Mouse (Mus musculus) heart, postnatal 0 days (tissue): ENCODE data around the gene Ppp1r16b. TPM values are rescaled to one million over a fixed set of nuclear protein-coding genes. Genes with fewer than 3 reads are reported as not detected.

Experiments used
- ATAC-seq: fragments of 200-750 bp; cut with Nextera tagmentation; 2 replicates; pipeline ENCODE4 v1.8.0; 2017; ENCODE audit warnings: low read depth, moderate number of reproducible peaks, moderate library complexity; ENCODE audit not compliant: insufficient read depth
- DNase-seq: peaks from one replicate; pipeline ENCODE4 v3.0.0-alpha.2; 2016; ENCODE audit warnings: low spot score
- H3K27ac ChIP-seq: fragments of 300-500 bp; sonication (generic); 2 replicates; pipeline ENCODE4 v1.5.1; 2014; ENCODE audit warnings: low read depth, mild to moderate bottlenecking
- H3K27me3 ChIP-seq: fragments of 300-500 bp; sonication (generic); 2 replicates; pipeline ENCODE4 v1.6.1; 2014; ENCODE audit warnings: low read length, mixed read lengths; ENCODE audit not compliant: control insufficient read depth, insufficient read depth
- H3K36me3 ChIP-seq: fragments of 300-500 bp; sonication (generic); replicated peaks from 2 replicates; pipeline ENCODE4 v1.6.1; 2014; ENCODE audit warnings: low read length, mixed read lengths; ENCODE audit not compliant: control insufficient read depth, insufficient read depth
- H3K4me1 ChIP-seq: fragments of 300-500 bp; sonication (generic); 2 replicates; pipeline ENCODE4 v1.6.1; 2014; ENCODE audit warnings: antibody characterized with exemption; ENCODE audit not compliant: control insufficient read depth, insufficient read depth
- H3K4me2 ChIP-seq: fragments of 300-500 bp; sonication (generic); 2 replicates; pipeline ENCODE4 v1.6.1; 2014; ENCODE audit warnings: low read depth, mild to moderate bottlenecking, low read length, moderate library complexity
- H3K4me3 ChIP-seq: fragments of 300-500 bp; sonication (generic); 2 replicates; pipeline ENCODE4 v1.5.1; 2014; ENCODE audit warnings: low read depth, low read length
- H3K9ac ChIP-seq: fragments of 300-500 bp; sonication (generic); replicated peaks from 2 replicates; pipeline ENCODE4 v1.6.1; 2014; ENCODE audit warnings: low read depth, low read length, mixed read lengths
- H3K9me3 ChIP-seq: fragments of 300-500 bp; sonication (generic); replicated peaks from 2 replicates; pipeline ENCODE4 v1.6.1; 2016; ENCODE audit warnings: low read length; ENCODE audit not compliant: control insufficient read depth
- CTCF ChIP-seq: IDR thresholded peaks from 2 replicates; pipeline ENCODE4 v1.5.1; 2016; ENCODE audit warnings: antibody characterized with exemption, control low read depth, low read depth
- EP300 ChIP-seq: IDR thresholded peaks from 2 replicates; pipeline ENCODE4 v1.6.1; 2016; ENCODE audit warnings: antibody characterized with exemption, low read depth
- WGBS: fragments of 180-500 bp; shearing (Covaris S2); extraction: QIAGEN DNeasy Blood & Tissue Kit; methylation state at CpG from one replicate; pipeline ENCODE4 v1.1.7; 2014; 5-methylcytosine and 5-hydroxymethylcytosine counted together
- polyA plus RNA-seq: library from polyadenylated mRNA; unstranded; fragments of >200 nt; fragmentation: Nextera tagmentation; extraction: Ambion mirVana; gene quantifications from 2 replicates; pipeline ENCODE4 v1.2.1, GENCODE M21; 2015
- total RNA-seq: library from RNA; depleted of rRNA; stranded (reverse); fragments of >200 nt; gene quantifications from 2 replicates; pipeline ENCODE4 v1.2.3, GENCODE M21; 2014; ENCODE audit warnings: low replicate concordance

The Ppp1r16b gene
- total and polyA plus RNA-seq, 2 experiments from 2014 or later: 3.7 to 5.1 TPM

GRCm38 (mm10) chr2:158720715-158721370, 55.6 kb downstream of the Ppp1r16b start:
- Histone ChIP-seq H3K4me3 (no peak overlapping the region), H3K9me3 (no peaks in the 10 kb centered on the region), H3K4me1 (peaks cover 5% of the 10 kb centered on the region; the same call in 1 of the 2 replicates), H3K27me3 (no peaks in the 10 kb centered on the region), H3K27ac (no peak overlapping the region), H3K4me2 (no peak overlapping the region), H3K9ac (no peak overlapping the region), H3K36me3 (no peaks in the 10 kb centered on the region)
- TF ChIP-seq CTCF: no peak
- TF ChIP-seq EP300: no peak
- DNase-seq (no peak), ATAC-seq (no peak)
- 78% methylated on average over 16 of the region's 16 CpGs for WGBS

- 36% methylated on average over 3 of the region's 3 CpGs for WGBS
- DNase-seq: no peak
- H3K4me1 ChIP-seq: peaks cover 5% of the 10 kb centered on the region; the same call in 1 of the 2 replicates
- no peak overlapping the region for H3K4me3 ChIP-seq
- H3K27ac ChIP-seq: no peak overlapping the region
- H3K4me2 ChIP-seq: no peak overlapping the region
- ATAC-seq: no peak
- H3K9me3 ChIP-seq: no peaks in the 10 kb centered on the region
- H3K27me3 ChIP-seq: no peaks in the 10 kb centered on the region
- H3K36me3 ChIP-seq: no peaks in the 10 kb centered on the region
- H3K9ac ChIP-seq: no peak overlapping the region
- no peak for TF ChIP-seq CTCF
- TF ChIP-seq EP300: no peak
Measured at GRCm38 (mm10) chr2:158721481-158721880, 56.3 kb downstream of the Ppp1r16b start.

- H3K9ac ChIP-seq: no peak overlapping the region
- no peak overlapping the region for H3K4me2 ChIP-seq
- H3K4me3 ChIP-seq: no peak overlapping the region
- TF ChIP-seq CTCF (no peak), EP300 (no peak)
- H3K27ac ChIP-seq: peak overlapping the region; percentile 66; the same call in 1 of the 2 replicates
- no peaks in the 10 kb centered on the region for H3K9me3 ChIP-seq
- H3K36me3 ChIP-seq: no peaks in the 10 kb centered on the region
- WGBS: 19% methylated on average over 4 of the region's 4 CpGs
- DNase-seq: no peak
- peaks cover 5% of the 10 kb centered on the region; the same call in 1 of the 2 replicates for H3K4me1 ChIP-seq
- H3K27me3 ChIP-seq: no peaks in the 10 kb centered on the region
- ATAC-seq: no peak
Measured at GRCm38 (mm10) chr2:158722135-158722534, 56.9 kb downstream of the Ppp1r16b start.

DNA sequence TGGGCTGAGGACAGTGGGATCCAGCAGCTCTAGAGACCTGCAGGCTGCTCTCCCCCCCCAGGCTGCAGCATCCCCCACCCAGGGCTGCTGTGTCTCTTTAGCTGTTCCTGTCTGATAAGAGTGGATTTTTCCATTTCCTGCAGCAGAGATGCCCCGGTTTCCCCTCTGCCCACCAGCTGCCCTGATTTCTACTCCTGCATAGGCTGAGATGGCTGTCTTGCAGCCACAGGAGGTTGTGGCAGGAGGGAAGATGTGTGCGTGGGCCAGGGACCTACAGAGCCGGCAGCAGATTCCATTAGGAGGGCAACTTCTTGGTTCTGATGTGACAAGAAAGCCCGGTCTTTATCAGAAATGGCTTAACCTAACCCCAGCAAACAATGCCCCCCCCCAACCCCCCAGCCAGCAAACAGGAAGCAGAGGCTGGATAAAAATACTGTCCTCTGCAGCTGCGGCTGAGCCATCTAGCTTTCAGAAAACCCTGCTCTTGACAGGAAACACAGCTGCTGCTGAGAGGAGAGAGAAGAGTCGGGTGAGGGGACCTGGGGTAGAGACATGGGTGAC, 57.9 kb downstream of the Ppp1r16b start:
- ATAC-seq (peak; percentile 16; the same call in 1 of the 2 replicates), DNase-seq (no peak)
- Histone ChIP-seq H3K27ac (peak overlapping the region; percentile 66; the same call in 1 of the 2 replicates), H3K4me1 (peaks cover 5% of the 10 kb centered on the region; the same call in 1 of the 2 replicates), H3K9me3 (no peaks in the 10 kb centered on the region), H3K4me2 (peak overlapping the region; percentile 19; the same call in 1 of the 2 replicates), H3K36me3 (no peaks in the 10 kb centered on the region), H3K9ac (no peak overlapping the region), H3K4me3 (no peak overlapping the region), H3K27me3 (no peaks in the 10 kb centered on the region)
- WGBS: 9% methylated on average over 6 of the region's 6 CpGs
- TF ChIP-seq CTCF: no peak
- no peak for TF ChIP-seq EP300

DNA sequence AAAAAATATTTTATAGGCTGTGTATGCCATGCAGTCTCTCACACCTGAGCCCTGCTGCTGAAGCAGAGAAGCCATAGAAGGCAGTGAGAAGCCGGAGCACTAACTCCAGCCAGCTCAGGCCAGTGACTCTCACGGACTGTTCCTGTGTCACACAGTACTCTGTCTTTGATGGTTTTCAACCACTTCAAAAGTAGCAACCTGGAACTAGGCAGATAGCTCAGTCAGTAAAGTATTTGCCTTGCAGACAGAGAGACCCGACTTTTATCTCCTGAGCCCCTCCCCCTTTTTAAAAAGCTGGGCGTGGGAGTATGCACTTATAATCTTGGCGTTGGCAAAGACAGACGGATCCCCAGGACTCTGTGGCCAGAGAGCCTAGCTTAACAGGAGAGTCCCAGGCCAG, 58.6 kb downstream of the Ppp1r16b start:
- Histone ChIP-seq H3K9me3 (no peaks in the 10 kb centered on the region), H3K4me1 (peaks cover 5% of the 10 kb centered on the region; the same call in 1 of the 2 replicates), H3K27ac (peak overlapping the region; percentile 66; the same call in 1 of the 2 replicates), H3K27me3 (no peaks in the 10 kb centered on the region), H3K36me3 (no peaks in the 10 kb centered on the region), H3K9ac (no peak overlapping the region), H3K4me2 (no peak overlapping the region), H3K4me3 (no peak overlapping the region)
- WGBS: 4% methylated on average over 6 of the region's 6 CpGs
- no peak for ATAC-seq
- TF ChIP-seq CTCF (no peak), EP300 (no peak)
- no peak for DNase-seq

GRCm38 (mm10) chr2:158726252-158726651, 61.1 kb downstream of the Ppp1r16b start:
- no peak overlapping the region for H3K9ac ChIP-seq
- H3K27ac ChIP-seq: no peak overlapping the region
- H3K4me3 ChIP-seq: no peak overlapping the region
- 62% methylated on average over 6 of the region's 6 CpGs for WGBS
- TF ChIP-seq CTCF (no peak), EP300 (no peak)
- no peak for ATAC-seq
- H3K9me3 ChIP-seq: no peaks in the 10 kb centered on the region
- H3K27me3 ChIP-seq: no peaks in the 10 kb centered on the region
- H3K4me1 ChIP-seq: peaks cover 5% of the 10 kb centered on the region; the same call in 1 of the 2 replicates
- DNase-seq: no peak
- H3K4me2 ChIP-seq: no peak overlapping the region
- H3K36me3 ChIP-seq: no peaks in the 10 kb centered on the region
